Mouse (Mus musculus): ENCODE results near the gene Fli1.

Gene Fli1

DNA sequence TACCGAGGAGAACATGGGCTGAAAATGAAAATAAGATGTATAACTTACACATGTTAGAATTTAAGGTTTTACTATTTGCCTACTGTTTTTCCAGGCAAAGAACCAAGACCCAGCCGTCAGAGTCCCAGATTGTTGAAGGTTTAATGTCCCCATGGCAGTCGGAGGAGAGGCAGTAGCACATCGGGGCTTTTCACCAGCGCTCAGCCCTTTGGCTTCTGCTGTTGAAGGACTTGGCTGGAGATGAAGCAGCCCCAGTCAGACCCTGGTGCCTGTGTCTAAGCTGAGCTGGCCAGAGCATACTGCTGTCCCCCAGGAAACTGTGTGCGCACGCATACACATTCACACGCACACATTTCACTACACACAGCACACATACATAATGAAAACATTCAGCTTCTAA, 75.2 kb downstream of the Fli1 start:
- no peak for DNase-seq

DNA sequence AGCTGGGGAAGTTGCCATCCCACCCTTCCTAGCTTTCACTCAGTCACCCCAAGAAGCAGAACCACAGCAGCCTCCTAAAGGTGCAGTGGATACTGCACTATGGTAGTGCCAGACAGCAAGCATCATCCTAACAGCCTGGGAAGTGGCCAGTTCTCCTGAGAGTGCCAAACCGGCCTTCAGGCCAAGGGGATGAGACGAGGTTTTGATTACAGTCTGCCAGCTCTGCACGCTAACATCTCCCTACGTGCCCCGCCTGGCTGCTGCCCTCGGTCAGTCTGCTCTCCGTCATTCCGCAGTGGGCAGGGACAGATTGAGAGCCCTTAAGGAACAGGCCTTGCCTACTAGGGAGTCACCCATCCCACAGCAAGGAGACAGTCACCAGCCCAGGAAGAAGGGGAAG, 75.8 kb downstream of the Fli1 start:
- peak; percentile 93 for DNase-seq

DNA sequence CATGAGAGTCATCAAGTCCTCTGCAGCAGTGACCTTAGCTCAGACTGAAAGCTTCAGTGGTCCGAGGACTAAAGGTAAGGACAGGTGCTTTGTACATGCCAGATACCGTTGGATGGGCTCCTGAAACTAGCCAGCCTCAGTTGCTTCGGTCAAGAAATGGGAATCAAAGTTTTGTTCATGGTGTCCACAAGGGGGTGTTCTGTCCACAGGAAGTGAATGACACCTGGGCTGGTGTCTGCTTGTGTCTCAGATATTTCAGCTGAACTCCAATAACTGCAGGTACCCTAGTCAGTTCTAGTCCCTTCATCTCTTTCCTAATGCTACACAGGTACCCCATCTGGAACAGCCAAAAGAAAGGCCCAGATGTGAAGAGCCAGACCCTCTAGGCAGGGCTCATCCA, 86.0 kb downstream of the Fli1 start:
- no peak for DNase-seq

DNA sequence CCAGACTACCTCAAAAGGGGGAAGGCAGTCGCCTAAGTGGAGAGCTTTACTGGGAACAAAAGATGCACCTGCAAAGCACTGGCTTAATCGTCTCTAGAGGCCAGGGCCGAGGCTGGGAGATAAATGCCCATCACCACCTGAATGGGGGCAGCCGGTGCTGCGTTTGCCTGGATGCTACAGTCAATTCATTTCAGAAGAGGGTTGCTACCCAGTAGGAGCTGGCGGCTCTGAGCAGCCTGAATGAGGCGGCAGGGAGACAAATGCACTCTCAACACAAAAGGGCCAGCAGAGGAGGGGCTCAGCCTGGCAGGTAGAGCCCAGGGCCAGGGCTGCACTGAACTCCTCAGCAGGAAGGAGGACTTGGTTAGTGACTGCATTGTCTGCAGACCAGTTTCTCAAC, 92.5 kb downstream of the Fli1 start:
- DNase-seq, result no peak

DNA sequence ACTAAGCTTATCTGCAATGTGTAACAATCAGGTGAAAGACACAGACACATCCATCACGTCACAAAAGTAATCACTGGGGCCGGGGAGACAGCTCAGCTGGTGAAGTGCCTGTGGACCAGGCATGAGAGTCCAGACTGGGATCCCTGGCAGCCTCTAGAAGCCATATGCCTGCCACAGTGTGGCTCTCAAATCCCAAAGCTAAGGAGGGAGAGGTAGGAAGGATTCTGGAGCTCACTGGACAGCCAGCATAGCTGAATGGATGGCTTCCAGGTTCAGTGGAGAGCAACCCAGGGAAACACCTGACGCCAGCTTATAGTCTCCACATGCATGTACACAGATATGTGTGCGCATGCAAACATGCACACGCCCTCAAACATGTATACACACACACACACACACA, 93.9 kb downstream of the Fli1 start:
- no peak for DNase-seq

DNA sequence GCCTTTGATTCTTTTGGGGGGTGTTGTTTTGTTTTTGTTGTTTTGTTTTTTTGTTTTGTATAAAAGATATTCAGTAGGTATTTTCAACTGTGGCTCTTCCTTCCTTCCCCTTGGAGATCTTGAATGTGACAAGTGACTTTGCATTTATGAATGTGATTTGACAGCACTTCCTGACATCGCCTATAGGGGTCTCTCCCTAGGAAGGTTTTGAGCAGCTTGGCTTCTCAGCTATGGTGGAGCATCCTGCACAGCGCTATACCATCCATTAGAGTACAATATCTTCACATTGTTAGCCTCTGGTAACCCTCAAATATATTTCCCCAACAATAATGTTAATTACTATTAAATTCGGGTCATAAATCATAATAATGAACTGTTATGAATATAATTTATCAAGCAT, 96.9 kb downstream of the Fli1 start:
- DNase-seq, result no peak

DNA sequence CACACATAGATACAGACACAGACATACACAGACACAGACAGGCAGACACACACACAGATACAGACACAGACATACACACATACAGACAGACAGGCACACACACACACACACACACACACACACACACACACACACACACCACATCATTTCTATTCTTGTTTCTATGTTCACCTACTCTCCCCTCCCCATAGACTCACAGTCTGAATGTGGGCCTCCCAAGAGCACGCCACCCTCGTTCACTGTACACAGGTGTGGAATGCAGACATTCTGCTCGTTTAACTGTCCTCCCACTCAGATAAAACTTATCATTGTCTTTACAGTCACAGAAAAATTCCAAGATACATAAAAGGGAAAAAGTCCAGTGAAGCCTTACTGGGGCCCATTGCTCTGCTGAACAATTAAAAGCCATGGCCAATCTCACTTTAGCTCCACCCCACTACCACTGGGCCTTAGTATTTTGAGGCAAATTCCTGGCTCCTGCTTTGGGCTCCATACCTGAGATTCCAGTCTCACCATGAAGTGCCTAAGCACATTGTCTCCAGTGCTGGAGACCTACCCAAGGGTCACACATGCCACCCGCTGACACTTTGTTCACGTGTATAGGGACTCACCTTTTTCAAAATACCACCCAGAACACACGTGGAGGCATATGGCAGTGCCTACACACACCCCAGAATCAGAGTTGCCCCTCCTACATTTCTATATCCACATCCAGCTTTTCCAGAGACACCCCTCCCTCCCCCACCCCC, 98.0 kb downstream of the Fli1 start:
- no peak for DNase-seq

DNA sequence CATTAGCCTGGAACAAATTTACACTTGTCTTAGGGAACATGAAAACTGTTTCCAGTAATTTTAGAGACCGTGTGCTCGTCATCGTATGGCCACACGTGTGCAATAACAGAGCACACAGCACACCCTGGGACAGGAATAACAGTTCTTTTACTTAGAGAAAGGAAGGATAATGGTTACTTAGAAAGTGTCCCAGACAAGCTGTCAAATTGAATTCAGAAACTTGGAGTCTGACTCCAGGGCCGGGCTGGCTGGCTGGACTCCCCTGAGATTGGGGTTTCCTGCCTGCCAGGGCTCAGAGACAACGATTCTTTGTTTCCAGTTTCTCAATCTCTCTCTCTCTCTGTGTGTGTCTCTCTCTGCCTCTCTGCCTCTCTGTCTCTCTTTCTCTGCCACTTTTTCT, 98.8 kb downstream of the Fli1 start:
- DNase-seq, result peak; percentile 92

DNA sequence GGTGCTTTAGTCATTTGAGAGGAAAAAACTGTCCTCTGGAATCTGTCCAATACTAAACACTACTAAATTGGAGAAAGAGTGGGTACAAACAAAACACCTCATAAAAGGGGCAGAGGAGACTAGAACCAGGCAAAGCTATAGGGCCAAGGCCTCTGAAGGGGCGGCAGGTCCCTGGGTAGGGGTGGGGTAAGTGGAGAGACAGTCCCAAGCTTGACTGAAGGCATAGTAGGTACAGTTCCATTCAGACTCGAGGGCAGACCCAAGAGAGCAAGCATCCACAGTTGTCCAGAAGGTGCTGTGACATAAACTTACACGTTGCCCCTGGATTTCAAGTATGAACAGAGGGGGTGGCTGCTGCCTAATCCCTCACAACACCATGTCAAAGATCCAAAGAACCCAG, 99.5 kb downstream of the Fli1 start:
- DNase-seq, result peak; percentile 92

DNA sequence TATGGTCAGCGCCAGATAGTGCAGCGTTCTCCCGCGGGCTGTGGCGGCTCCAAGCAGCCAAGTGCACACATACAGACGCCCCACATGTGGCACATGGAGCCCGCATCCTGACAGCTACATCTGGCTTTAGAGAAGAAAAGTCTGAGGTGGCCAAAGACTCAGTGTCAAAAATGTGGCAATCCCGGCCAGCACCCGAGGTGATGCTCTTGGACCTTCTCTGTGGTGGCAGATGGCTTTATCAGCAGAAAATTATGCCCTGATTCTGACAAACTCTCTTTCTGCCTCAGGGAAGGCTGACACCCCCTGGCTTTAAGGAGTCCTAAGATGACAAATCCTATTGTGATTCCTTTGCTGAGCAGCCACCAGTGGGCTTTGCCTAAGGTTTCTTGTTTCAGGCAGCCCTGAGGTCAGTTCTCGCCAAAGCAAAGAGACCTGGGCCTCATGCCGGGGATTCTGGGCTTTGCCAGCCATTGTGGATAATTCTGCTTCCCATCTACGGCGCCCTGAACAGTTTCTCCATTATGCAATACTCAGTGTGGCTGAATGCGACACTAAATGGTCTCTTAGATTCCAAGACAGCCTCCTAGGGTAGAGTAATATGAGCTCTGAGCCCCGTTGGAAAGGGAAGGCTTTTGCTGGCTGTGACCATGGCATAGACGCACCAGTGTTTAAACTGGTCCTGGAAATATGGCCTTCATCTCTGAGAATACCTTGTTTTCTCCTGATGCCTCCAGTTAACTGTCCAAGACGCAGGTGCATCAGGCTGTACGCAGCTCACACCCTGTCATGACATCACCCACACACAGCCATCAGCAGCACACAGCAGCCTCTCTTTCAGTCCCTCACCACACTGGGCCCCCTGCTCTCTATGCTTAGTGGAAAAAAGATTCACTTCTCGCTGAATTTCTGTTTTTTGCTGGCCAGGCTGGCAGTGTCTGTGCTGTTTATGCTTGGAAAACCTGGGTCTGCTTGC, 108.1 kb downstream of the Fli1 start:
- peak; percentile 95 for DNase-seq

DNA sequence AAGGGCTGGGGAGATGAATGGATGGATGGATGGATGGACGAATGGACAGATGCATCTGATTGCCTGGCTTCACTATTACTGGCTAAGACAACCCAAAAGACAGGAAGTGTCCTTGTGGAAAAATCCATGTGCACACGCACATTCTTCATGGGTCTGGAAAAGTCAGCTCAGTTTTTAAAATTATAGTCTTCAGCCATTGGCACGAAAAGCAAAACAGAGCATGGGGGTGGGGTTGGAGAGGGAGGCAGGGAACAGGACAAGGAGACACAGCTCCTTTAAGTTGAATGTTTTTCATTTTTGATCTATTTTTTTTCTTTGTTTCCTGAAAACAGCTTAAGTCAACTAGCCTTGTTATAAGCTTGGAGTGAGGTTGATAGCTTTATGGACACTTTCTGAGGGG, 111.6 kb downstream of the Fli1 start:
- no peak for DNase-seq

DNA sequence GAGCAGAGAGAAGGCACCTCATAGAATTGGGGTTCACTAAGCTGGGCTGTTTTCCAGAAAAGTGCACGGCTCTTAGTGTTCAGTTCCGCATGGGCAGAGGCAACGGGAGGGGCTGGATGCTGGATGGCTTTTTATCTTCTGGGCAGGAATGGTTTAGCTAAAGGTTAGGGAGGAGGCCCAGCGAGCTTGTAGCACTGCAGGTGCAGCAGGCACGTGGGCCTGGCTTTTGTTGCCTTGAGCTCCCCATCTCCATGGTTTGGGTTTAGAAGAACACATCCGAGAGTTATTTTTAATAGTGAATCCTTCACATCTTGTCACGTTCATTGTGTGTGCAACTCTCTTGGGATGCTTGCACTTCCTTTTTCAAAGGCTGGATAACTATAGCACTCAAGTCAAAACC, 117.3 kb downstream of the Fli1 start:
- peak; percentile 93 for DNase-seq

DNA sequence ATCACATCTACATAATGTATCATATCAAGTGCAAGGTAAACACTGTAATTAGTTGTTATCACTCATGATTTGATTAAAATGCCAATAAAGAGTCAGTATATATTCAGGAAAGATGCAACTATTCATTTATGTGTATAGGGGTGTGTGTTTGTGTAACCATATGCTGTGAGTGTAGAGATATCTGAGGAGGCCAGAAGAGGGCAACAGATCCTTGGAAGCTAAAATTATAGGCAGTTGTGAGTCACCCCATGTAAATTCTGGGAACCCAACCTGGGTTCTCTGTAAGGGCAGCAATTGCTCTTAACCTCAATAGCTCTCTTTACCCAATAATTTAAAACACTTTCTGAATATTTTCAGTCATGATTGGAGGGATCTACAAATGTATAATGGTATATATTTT, 122.0 kb downstream of the Fli1 start:
- peak; percentile 76 for DNase-seq

DNA sequence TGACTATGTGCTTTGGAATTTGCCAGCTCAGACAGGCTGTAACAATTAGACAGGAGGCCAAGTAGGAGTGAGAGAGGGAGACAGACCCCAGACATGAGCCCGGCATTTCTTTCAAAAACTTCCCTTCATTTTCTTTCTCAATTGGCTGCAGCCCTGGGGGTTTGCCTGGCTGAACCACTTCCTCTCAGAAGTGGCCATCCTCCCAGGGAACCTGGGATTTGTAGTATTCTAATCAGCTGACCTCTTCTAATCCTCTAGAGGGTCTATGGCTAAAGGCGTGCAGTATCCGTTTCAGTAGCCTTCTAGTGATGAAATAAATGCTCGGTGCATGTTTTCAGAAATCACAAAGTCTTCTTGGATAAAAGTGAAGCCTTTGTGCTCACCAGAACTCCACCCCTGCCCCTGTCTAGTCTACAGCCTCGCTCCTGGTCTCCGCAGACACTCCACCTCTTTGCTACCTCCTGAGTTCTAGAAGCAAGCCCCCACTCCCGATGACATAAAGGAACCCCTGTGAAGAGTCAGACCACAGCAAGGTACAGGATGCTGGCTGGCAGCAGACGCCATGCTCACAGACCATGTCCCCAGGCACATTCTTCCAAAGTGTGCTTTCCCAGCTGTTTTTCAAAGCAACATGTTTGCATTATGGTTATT, 125.1 kb downstream of the Fli1 start:
- DNase-seq, result peak; percentile 86

DNA sequence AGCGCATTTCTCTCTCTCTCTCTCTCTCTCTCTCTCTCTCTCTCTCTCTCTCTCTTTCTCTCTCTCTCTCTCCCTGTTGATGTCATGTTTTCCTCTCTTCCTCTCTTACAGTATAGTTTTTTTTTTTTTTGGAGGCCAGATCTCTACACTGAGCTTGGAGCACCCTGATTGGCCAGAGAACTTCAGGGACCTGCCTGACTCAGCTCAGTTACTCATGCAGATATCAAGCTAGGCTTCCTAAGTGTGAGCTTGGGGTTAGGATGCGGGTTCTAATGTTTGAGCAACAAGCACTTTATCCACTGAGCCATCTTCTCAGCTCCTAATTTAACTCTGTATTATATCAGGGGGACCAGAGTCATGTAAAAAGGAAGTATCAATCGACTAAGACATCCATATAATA, 126.7 kb downstream of the Fli1 start:
- peak; percentile 35 for DNase-seq

DNA sequence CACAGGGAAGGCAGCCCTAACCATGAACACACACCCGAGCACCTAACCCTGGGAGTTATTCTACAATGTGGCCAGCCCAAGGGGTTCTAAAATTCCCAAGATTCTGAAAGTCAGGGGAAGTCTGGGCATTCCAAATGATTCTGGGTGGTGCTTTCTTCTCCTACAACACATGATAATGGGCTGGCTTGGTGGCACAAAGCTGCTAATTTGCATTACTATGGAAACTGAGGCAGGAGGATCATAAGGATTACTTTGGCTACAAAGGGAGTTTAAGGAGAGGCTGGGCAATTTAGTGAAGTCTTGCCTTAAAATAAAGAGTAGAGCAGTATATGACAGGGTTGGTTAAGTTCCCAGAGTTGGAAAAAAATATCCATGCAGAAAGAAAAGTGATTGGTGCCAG, 127.7 kb downstream of the Fli1 start:
- peak; percentile 7 for DNase-seq

DNA sequence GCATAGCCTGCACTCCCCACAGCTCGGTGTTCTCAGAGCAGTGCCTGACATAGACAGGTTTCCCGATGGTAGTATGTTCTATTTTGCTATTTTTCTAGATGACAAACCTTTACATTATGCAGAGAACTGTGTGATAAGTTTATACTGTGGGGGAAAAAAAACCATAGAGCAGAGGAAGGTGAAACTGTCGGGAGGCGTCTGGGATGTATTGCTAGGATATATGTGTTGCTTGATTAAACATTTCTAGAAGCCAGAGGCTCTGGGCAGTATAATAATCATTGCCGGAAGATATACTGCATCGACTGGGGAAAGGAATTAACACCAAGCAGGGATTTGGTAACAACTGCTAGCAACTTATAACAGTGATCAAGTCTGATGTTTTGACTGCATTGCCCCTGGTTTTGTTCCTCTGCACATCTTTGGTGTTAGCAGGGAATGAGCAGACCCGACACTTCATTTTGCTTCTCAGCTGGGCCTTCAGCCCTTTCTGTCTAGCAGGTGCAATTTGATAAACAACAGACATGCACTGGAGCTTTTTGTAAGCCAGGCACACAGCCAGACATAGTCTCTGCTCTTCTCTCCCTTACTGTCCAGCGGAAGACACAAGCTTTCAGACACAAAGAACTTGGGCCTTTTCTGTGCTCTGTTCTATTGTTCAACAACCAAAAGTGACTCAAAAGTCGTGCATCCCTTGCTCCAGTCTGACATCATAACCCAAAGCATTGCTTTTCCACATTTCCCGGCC, 129.7 kb downstream of the Fli1 start:
- peak; percentile 87 for DNase-seq

DNA sequence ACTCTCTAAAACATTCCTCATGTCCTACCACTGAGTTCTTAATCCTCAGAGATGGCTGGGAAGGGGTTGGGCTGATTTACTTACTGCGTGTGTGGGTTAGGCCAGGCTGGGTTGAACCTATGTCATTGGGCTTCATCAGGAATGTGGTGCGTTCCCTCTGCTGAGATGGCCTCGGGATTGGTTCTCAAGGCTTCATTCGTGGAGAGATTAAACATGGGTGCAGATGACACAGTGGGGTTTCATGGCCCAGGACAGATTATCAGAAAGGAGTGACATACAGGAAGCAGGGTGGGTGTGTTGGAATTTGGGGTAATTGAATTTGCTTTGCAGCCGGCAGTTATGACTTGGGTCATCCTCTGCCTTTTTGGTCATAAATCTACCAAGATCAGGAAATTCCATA, 131.2 kb downstream of the Fli1 start:
- DNase-seq, result peak; percentile 50

DNA sequence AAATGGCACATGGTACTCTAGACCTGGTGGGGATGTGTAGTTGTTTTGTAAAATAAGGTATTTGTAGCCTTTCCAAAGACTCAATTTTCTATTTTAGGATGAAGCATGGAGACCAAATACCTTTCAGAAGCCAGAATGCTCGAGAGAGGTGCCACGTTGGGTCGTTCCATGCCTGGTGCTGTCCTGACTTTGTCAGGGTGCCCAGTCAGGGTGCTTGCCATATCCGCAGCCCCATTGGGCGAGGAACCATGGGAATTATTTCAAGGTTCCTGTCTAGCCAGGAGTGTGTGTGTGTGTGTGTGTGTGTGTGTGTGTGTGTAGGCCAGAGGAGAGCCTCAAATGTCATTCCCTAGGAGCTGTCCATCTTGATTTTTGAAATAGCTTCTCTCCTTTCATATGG, 132.0 kb downstream of the Fli1 start:
- DNase-seq, result peak; percentile 93

DNA sequence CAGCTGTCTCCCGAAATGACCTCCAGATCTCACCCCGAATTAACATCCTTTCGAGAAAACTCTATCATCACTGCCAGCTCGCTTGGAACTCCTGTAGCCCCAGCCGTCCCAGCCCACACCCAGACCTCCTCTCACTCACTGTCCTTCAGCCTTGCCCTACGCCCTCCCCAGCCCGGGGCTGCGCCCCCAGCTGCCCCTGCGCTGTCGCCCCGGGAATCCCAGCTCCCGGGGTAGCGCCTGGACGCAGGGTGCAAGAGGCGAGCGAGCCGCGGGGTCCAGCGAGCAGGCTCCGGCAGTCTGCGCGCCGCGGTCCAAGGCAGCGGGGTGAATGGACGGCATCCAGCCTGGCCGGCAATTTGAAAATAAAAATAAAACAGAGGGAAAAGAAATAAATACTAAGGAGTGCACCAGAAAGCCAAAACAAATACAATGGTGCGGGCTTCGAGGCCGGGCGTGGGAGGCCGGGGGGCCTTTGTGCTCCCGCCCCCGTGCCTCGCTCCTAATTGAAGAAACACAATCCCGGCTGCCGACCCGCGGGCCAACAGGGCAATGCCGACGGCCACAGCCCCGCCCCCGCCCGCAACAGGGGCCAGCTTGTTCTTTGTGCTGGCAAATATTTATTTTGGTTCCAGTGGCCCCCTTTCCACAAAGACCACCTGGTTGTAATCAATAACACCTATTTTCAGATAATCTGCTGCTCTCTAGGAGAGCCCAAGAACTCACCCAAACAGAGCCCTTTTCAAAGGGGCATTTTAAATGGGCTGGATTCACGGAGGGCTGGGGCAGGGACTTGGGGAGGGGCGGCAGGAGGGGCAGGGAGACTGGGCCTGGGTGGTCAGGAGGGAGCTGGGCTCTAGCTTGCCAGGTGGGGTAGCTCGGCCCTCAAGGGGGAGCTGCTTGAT, 133.3 kb downstream of the Fli1 start:
- DNase-seq, result peak; percentile 92

DNA sequence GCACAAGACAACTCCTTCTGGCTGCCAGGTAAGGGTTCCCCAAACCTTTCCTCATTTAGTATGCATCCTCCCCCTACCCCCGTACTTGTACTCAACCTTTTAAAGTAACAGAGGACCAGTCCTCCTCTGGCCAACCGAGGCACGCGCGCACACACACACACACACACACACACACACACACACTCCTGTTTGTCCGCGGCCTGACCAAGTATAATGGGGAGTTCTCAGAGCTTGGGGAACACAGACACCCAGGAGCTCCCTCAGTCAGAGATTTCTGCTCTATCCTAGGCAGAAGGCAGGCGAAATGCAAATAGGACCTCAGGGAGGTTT, 134.0 kb downstream of the Fli1 start:
- DNase-seq, result no peak
